Mouse (Mus musculus) forebrain, embryonic 10.5 days (tissue): ENCODE data around the gene Fanca. TPM values are rescaled to one million over a fixed set of nuclear protein-coding genes. Genes with fewer than 3 reads are reported as not detected.

Source experiments
- DNase-seq: peaks from one replicate; pipeline ENCODE4 v3.0.0-alpha.2; 2017; ENCODE audit warnings: low spot score; ENCODE audit errors: extremely low spot score
- H3K27ac ChIP-seq: fragments of 300-500 bp; sonication (generic); 2 replicates; pipeline ENCODE4 v1.5.1; 2016; ENCODE audit warnings: mild to moderate bottlenecking
- H3K27me3 ChIP-seq: fragments of 300-500 bp; sonication (generic); 2 replicates; pipeline ENCODE4 v1.6.1; 2016; ENCODE audit warnings: mild to moderate bottlenecking; ENCODE audit not compliant: poor library complexity, severe bottlenecking
- H3K36me3 ChIP-seq: fragments of 300-500 bp; sonication (generic); replicated peaks from 2 replicates; pipeline ENCODE4 v1.6.1; 2016; ENCODE audit warnings: mild to moderate bottlenecking, moderate library complexity
- H3K4me1 ChIP-seq: fragments of 300-500 bp; sonication (generic); 2 replicates; pipeline ENCODE4 v1.6.1; 2016
- H3K4me3 ChIP-seq: fragments of 300-500 bp; sonication (generic); 2 replicates; pipeline ENCODE4 v1.5.1; 2016; ENCODE audit warnings: mild to moderate bottlenecking, moderate library complexity
- H3K9me3 ChIP-seq: fragments of 300-500 bp; sonication (generic); 2 replicates; pipeline ENCODE4 v1.6.1; 2016; ENCODE audit warnings: mild to moderate bottlenecking, moderate library complexity
- WGBS: fragments of 180-500 bp; shearing (Covaris S2); methylation state at CpG from one replicate; pipeline ENCODE4 v1.1.7; 2016; 5-methylcytosine and 5-hydroxymethylcytosine counted together
- polyA plus RNA-seq: library from polyadenylated mRNA; unstranded; fragments of >200 nt; fragmentation: Nextera tagmentation; extraction: Ambion mirVana; gene quantifications from 2 replicates; pipeline ENCODE4 v1.2.1, GENCODE M21; 2016

Fanca gene
- polyA plus RNA-seq, 1 experiment from 2014 or later, result 49.6 TPM

- Histone ChIP-seq H3K27me3 (peaks cover 13% of the 10 kb centered on the region), H3K4me1 (peaks cover 32% of the 10 kb centered on the region), H3K36me3 (no peaks in the 10 kb centered on the region), H3K4me3 (no peak overlapping the region), H3K9me3 (no peaks in the 10 kb centered on the region), H3K27ac (no peak overlapping the region)
- 97% methylated on average over 2 of the region's 2 CpGs for WGBS
- DNase-seq, result no peak
Observed at GRCm38 (mm10) chr8:123328552-123328951, 10.2 kb upstream of the Fanca start.

- Histone ChIP-seq H3K36me3 (peaks cover 9% of the 10 kb centered on the region), H3K9me3 (no peaks in the 10 kb centered on the region), H3K27ac (no peak overlapping the region), H3K4me3 (no peak overlapping the region), H3K4me1 (peaks cover 22% of the 10 kb centered on the region), H3K27me3 (no peaks in the 10 kb centered on the region)
- WGBS, result 42% methylated on average over 7 of the region's 7 CpGs
- DNase-seq, result peak; percentile 50
Observed at GRCm38 (mm10) chr8:123319522-123320164, 1.3 kb upstream of the Fanca start.

GRCm38 (mm10) chr8:123317781-123318466 lies 452 bp downstream of the Fanca start:
- Histone ChIP-seq H3K4me3 (peak overlapping the region; percentile 83), H3K27ac (peak overlapping the region; percentile 91), H3K9me3 (no peaks in the 10 kb centered on the region), H3K36me3 (peaks cover 18% of the 10 kb centered on the region), H3K27me3 (no peaks in the 10 kb centered on the region), H3K4me1 (peaks cover 22% of the 10 kb centered on the region)
- no peak for DNase-seq
- 9% methylated on average over 21 of the region's 21 CpGs for WGBS

- no peak overlapping the region for H3K27ac ChIP-seq
- 69% methylated on average over 4 of the region's 4 CpGs for WGBS
- no peak overlapping the region for H3K4me3 ChIP-seq
- no peaks in the 10 kb centered on the region for H3K27me3 ChIP-seq
- H3K36me3 ChIP-seq, result peaks cover 97% of the 10 kb centered on the region
- H3K4me1 ChIP-seq, result no peaks in the 10 kb centered on the region
- H3K9me3 ChIP-seq, result no peaks in the 10 kb centered on the region
- DNase-seq, result no peak
Observed at GRCm38 (mm10) chr8:123308738-123309137, 9.6 kb downstream of the Fanca start.

- H3K4me1 ChIP-seq, result no peaks in the 10 kb centered on the region
- no peaks in the 10 kb centered on the region for H3K27me3 ChIP-seq
- no peak overlapping the region for H3K27ac ChIP-seq
- H3K4me3 ChIP-seq, result no peak overlapping the region
- 95% methylated on average over 11 of the region's 11 CpGs for WGBS
- DNase-seq, result no peak
- H3K9me3 ChIP-seq, result no peaks in the 10 kb centered on the region
- H3K36me3 ChIP-seq, result peaks cover 94% of the 10 kb centered on the region
Observed at GRCm38 (mm10) chr8:123298301-123298700, 20.1 kb downstream of the Fanca start.

- no peak for DNase-seq
- Histone ChIP-seq H3K27me3 (no peaks in the 10 kb centered on the region), H3K9me3 (no peaks in the 10 kb centered on the region), H3K27ac (no peak overlapping the region), H3K36me3 (peaks cover 97% of the 10 kb centered on the region), H3K4me1 (no peaks in the 10 kb centered on the region), H3K4me3 (no peak overlapping the region)
- WGBS, result 94% methylated on average over 2 of the region's 2 CpGs
Observed at GRCm38 (mm10) chr8:123292785-123293184, 25.6 kb downstream of the Fanca start.

- no peak overlapping the region for H3K27ac ChIP-seq
- H3K9me3 ChIP-seq, result no peaks in the 10 kb centered on the region
- no peak for DNase-seq
- no peak overlapping the region for H3K4me3 ChIP-seq
- H3K4me1 ChIP-seq, result no peaks in the 10 kb centered on the region
- 92% methylated on average over 3 of the region's 3 CpGs for whole genome bisulfite sequencing
- H3K36me3 ChIP-seq, result peaks cover 97% of the 10 kb centered on the region
- no peaks in the 10 kb centered on the region for H3K27me3 ChIP-seq
Observed at GRCm38 (mm10) chr8:123292281-123292680, 26.1 kb downstream of the Fanca start.

GRCm38 (mm10) chr8:123291716-123292115 lies 26.7 kb downstream of the Fanca start:
- H3K36me3 ChIP-seq, result peaks cover 97% of the 10 kb centered on the region
- WGBS, result 90% methylated on average over 8 of the region's 8 CpGs

GRCm38 (mm10) chr8:123290679-123291078 lies 27.7 kb downstream of the Fanca start:
- H3K4me1 ChIP-seq, result no peaks in the 10 kb centered on the region
- H3K36me3 ChIP-seq, result peaks cover 97% of the 10 kb centered on the region
- DNase-seq, result no peak
- no peaks in the 10 kb centered on the region for H3K27me3 ChIP-seq
- H3K9me3 ChIP-seq, result no peaks in the 10 kb centered on the region
- 97% methylated on average over 8 of the region's 8 CpGs for WGBS
- H3K27ac ChIP-seq, result no peak overlapping the region
- H3K4me3 ChIP-seq, result no peak overlapping the region

More at GRCm38 (mm10) chr8:123291716-123292115, 26.7 kb downstream of the Fanca start:
- Histone ChIP-seq H3K27ac (no peak overlapping the region), H3K27me3 (no peaks in the 10 kb centered on the region), H3K9me3 (no peaks in the 10 kb centered on the region), H3K4me3 (no peak overlapping the region), H3K4me1 (no peaks in the 10 kb centered on the region)
- no peak for DNase-seq

- H3K9me3 ChIP-seq, result no peaks in the 10 kb centered on the region
- 82% methylated on average over 4 of the region's 4 CpGs for WGBS
- DNase-seq, result no peak
- H3K4me3 ChIP-seq, result no peak overlapping the region
- no peaks in the 10 kb centered on the region for H3K4me1 ChIP-seq
- H3K27ac ChIP-seq, result no peak overlapping the region
- peaks cover 97% of the 10 kb centered on the region for H3K36me3 ChIP-seq
- H3K27me3 ChIP-seq, result no peaks in the 10 kb centered on the region
Observed at GRCm38 (mm10) chr8:123290166-123290565, 28.2 kb downstream of the Fanca start.

- no peaks in the 10 kb centered on the region for H3K9me3 ChIP-seq
- WGBS, result 97% methylated on average over 17 of the region's 17 CpGs
- no peaks in the 10 kb centered on the region for H3K27me3 ChIP-seq
- DNase-seq, result no peak
- no peak overlapping the region for H3K4me3 ChIP-seq
- no peak overlapping the region for H3K27ac ChIP-seq
- H3K36me3 ChIP-seq, result peaks cover 95% of the 10 kb centered on the region
- H3K4me1 ChIP-seq, result no peaks in the 10 kb centered on the region
Observed at GRCm38 (mm10) chr8:123287362-123287761, 31.0 kb downstream of the Fanca start.

- Histone ChIP-seq H3K27ac (no peak overlapping the region), H3K36me3 (peaks cover 94% of the 10 kb centered on the region), H3K9me3 (no peaks in the 10 kb centered on the region), H3K4me3 (no peak overlapping the region), H3K4me1 (no peaks in the 10 kb centered on the region), H3K27me3 (no peaks in the 10 kb centered on the region)
- 92% methylated on average over 5 of the region's 5 CpGs for WGBS
- DNase-seq, result no peak
Observed at GRCm38 (mm10) chr8:123284493-123284892, 33.9 kb downstream of the Fanca start.

GRCm38 (mm10) chr8:123283991-123284390 lies 34.4 kb downstream of the Fanca start:
- Histone ChIP-seq H3K4me3 (no peak overlapping the region), H3K27ac (no peak overlapping the region), H3K27me3 (no peaks in the 10 kb centered on the region), H3K36me3 (peaks cover 92% of the 10 kb centered on the region), H3K9me3 (no peaks in the 10 kb centered on the region), H3K4me1 (no peaks in the 10 kb centered on the region)
- no peak for DNase-seq
- 92% methylated on average over 7 of the region's 7 CpGs for WGBS
